ENCODE assay signal across 9 mouse cellular contexts in genomic region chr4:101450150-101450780, GRCm38 (mm10). TPM values are rescaled to one million over a fixed set of nuclear protein-coding genes. Genes with fewer than 3 reads are reported as not detected.
DNase-seq lines count a peak whose midpoint lies in the region; ATAC-seq lines count a peak whose summit lies in the region.
"Had no signal": no experiment of that assay in that cellular context is flagged by ENCODE, and none has a peak within 500 bp of the region (broad histone marks: within the 10 kb centered on the region; RNA-seq: fewer than 3 reads in every experiment).

No protein-coding gene starts in this region.

- ATAC-seq in megakaryocyte, adult 5-6 weeks (ENCODE audit: poor library complexity, severe bottlenecking) = no peak
- no peak for ATAC-seq in midbrain, embryonic 11.5 days (ENCODE audit: low FRiP score)
- ATAC-seq: Patski had no signal

- H3K4me2 ChIP-seq in midbrain, embryonic 11.5 days = no peak overlapping the region

- H3K4me1 ChIP-seq in megakaryocyte, embryonic 14.5 days = peaks cover 16% of the 10 kb centered on the region
- H3K4me1 ChIP-seq in midbrain, embryonic 11.5 days (ENCODE audit: control insufficient read depth, insufficient read depth, low read length) = no peaks in the 10 kb centered on the region

- H3K36me3 ChIP-seq in megakaryocyte, embryonic 14.5 days (replicated peaks; ENCODE audit: low read length) = peaks cover 82% of the 10 kb centered on the region
- 0 out of 2 replicates have a peak, but pooled peaks cover 3% of the 10 kb centered on the region for H3K36me3 ChIP-seq in midbrain, embryonic 11.5 days (ENCODE audit: control insufficient read depth, insufficient read depth, low read length)

- H3K27me3 ChIP-seq in megakaryocyte, embryonic 14.5 days (replicated peaks) = no peaks in the 10 kb centered on the region
- H3K27me3 ChIP-seq in midbrain, embryonic 11.5 days (ENCODE audit: control insufficient read depth, insufficient read depth, low read length) = no peaks in the 10 kb centered on the region
- H3K27me3 ChIP-seq: Patski had no signal

- 96% methylated on average over 20 of the region's 20 CpGs for WGBS in midbrain, embryonic 11.5 days

- peak; percentile 7 for DNase-seq in gastrocnemius, postnatal 10 days
- DNase-seq in left cerebral cortex, adult 11 months (ENCODE audit: low spot score) = peak; percentile 76
- peak; percentile 86 to 88 for DNase-seq in right cerebral cortex, postnatal 36 days (ENCODE audit: low spot score in 2 of 2)
- DNase-seq in urinary bladder, adult 18-20 months (ENCODE audit: low spot score in 2 of 2) = no peak
- DNase-seq in yolk sac, embryonic 10.5 days (ENCODE audit: low spot score) = no peak
- DNase-seq in midbrain, embryonic 11.5 days (ENCODE audit: low spot score, missing footprints) = no peak

- peak overlapping the region; percentile 14 for H3K4me3 ChIP-seq in megakaryocyte, embryonic 14.5 days (replicated peaks)
- H3K4me3 ChIP-seq in midbrain, embryonic 11.5 days (ENCODE audit: low read depth, low read length) = no peak overlapping the region

- H3K27ac ChIP-seq in midbrain, embryonic 11.5 days (ENCODE audit: low read depth, low read length) = no peak overlapping the region

- no peaks in the 10 kb centered on the region for H3K9me3 ChIP-seq in megakaryocyte, embryonic 14.5 days
- no peaks in the 10 kb centered on the region for H3K9me3 ChIP-seq in midbrain, embryonic 11.5 days (ENCODE audit: control insufficient read depth, low read length)

- no peak overlapping the region for H3K9ac ChIP-seq in midbrain, embryonic 11.5 days (ENCODE audit: low read length)

RNA-seq across cellular contexts. Expression of gene Ak4, which starts 31.2 kb away (rescaled TPM):
- polyA plus RNA-seq in megakaryocyte, embryonic 14.5 days (2012; ENCODE audit: insufficient read depth, low replicate concordance) = 14.3 and 33.3 TPM in 2 replicates
- total RNA-seq in megakaryocyte, adult 5-6 weeks (2015) = 0.18 TPM in 1 of 2 replicates, not detected in the other
- 0.11 TPM in 1 of 2 replicates, not detected in the other for total RNA-seq in megakaryocyte, adult 5-6 weeks (2017)
- total RNA-seq in gastrocnemius, postnatal 10 days (2021) = 1 to 10 TPM; 7.4 to 8.8 TPM
- polyA plus RNA-seq in midbrain, embryonic 11.5 days (2014; fragmentation: Nextera tagmentation; extraction: Ambion mirVana) = 10.8 and 12.7 TPM in 2 replicates

RNA-seq across cellular contexts. Expression of gene Dnajc6, which starts 46.2 kb away (rescaled TPM):
- polyA plus RNA-seq in megakaryocyte, embryonic 14.5 days (2012; ENCODE audit: insufficient read depth, low replicate concordance) = 0.02 TPM in 1 of 2 replicates, not detected in the other
- 0.16 and 0.76 TPM in 2 replicates for total RNA-seq in megakaryocyte, adult 5-6 weeks (2015)
- total RNA-seq in megakaryocyte, adult 5-6 weeks (2017) = 0.66 and 1.6 TPM in 2 replicates
- under 1 TPM; 0.73 to 0.90 TPM for total RNA-seq in gastrocnemius, postnatal 10 days (2021)
- 4.3 and 5.2 TPM in 2 replicates for polyA plus RNA-seq in midbrain, embryonic 11.5 days (2014; fragmentation: Nextera tagmentation; extraction: Ambion mirVana)

Comparison
In these comparisons a context has a peak if more than half of its experiments do, and no peak if none do; other contexts are left out.
1. DNase-seq: peak in gastrocnemius, postnatal 10 days (single experiment), left cerebral cortex, adult 11 months (single experiment) and right cerebral cortex, postnatal 36 days (2 of 2); none in urinary bladder, adult 18-20 months (0 of 2), yolk sac, embryonic 10.5 days (single experiment) and midbrain, embryonic 11.5 days (single experiment).
2. RNA of gene Ak4, which starts 31.2 kb away (total RNA-seq): 7.4 to 8.8 TPM in gastrocnemius, postnatal 10 days; 0.11 to 0.18 TPM in megakaryocyte, adult 5-6 weeks; every median in the first group is over 4 times any median in the second.